Mouse (Mus musculus): ENCODE results near the gene Ndufa6.

GRCm38 (mm10) chr15:82385729-82386128 lies 31.6 kb upstream of the Ndufa6 start:
- TF ChIP-seq CTCF (conservative IDR thresholded peaks at IDR 0.05; ENCODE audit: insufficient read depth, insufficient read length, low read depth, low read length) (no peak), POLR2A (IDR thresholded peaks at IDR 0.05; ENCODE audit: low read depth, low read length) (no peak)

All from kidney, adult 2 months (tissue).